Mouse (Mus musculus): ENCODE measurements around the gene Uhrf1.
"Not testable (repeated sequence)": the region's sequence is repeated elsewhere in the genome, so short reads cannot be mapped to it uniquely, and the experiment has no call there.

Gene Uhrf1

GRCm38 (mm10) chr17:56303160-56303846 lies at the start of gene Uhrf1:
Uhrf1 (plus strand) TSS chr17:56303321.
- peak; percentile 44 to 58 for DNase-seq (ENCODE audit: low spot score in 2 of 2)

GRCm38 (mm10) chr17:56254695-56255094 lies 48.4 kb upstream of the Uhrf1 start:
- no peak for DNase-seq (ENCODE audit: low spot score in 2 of 2)

- no peak for DNase-seq (ENCODE audit: low spot score in 2 of 2)
Observed at GRCm38 (mm10) chr17:56255429-56255828, 47.7 kb upstream of the Uhrf1 start.

- DNase-seq (ENCODE audit: low spot score in 2 of 2): peak; percentile 97 to 98
Observed at GRCm38 (mm10) chr17:56255863-56256238, 47.3 kb upstream of the Uhrf1 start.

GRCm38 (mm10) chr17:56256239-56256881 lies 46.8 kb upstream of the Uhrf1 start, which contains the start of gene Fem1a:
Fem1a (plus strand) TSS chr17:56256810.
- DNase-seq (ENCODE audit: low spot score in 2 of 2): peak; percentile 95 to 96

GRCm38 (mm10) chr17:56257181-56257894 lies 45.8 kb upstream of the Uhrf1 start:
- no peak for DNase-seq (ENCODE audit: low spot score in 2 of 2)

GRCm38 (mm10) chr17:56258269-56258668 lies 44.9 kb upstream of the Uhrf1 start:
- not testable (repeated sequence) for DNase-seq (ENCODE audit: low spot score in 2 of 2)

- DNase-seq (ENCODE audit: low spot score in 2 of 2): not testable (repeated sequence)
Observed at GRCm38 (mm10) chr17:56258812-56259211, 44.3 kb upstream of the Uhrf1 start.

GRCm38 (mm10) chr17:56259301-56260037 lies 43.7 kb upstream of the Uhrf1 start:
- no peak for DNase-seq (ENCODE audit: low spot score in 2 of 2)

GRCm38 (mm10) chr17:56261166-56261565 lies 42.0 kb upstream of the Uhrf1 start:
- no peak for DNase-seq (ENCODE audit: low spot score in 2 of 2)

- DNase-seq (ENCODE audit: low spot score in 2 of 2): no peak
Observed at GRCm38 (mm10) chr17:56262645-56263094, 40.5 kb upstream of the Uhrf1 start.

GRCm38 (mm10) chr17:56264020-56264419 lies 39.1 kb upstream of the Uhrf1 start:
- peak; percentile 59 to 75 for DNase-seq (ENCODE audit: low spot score in 2 of 2)

GRCm38 (mm10) chr17:56265011-56265410 lies 38.1 kb upstream of the Uhrf1 start:
- peak in 1 of 2 experiments; percentile 42 for DNase-seq (ENCODE audit: low spot score in 2 of 2)

- DNase-seq (ENCODE audit: low spot score in 2 of 2): no peak
Observed at GRCm38 (mm10) chr17:56265869-56266268, 37.3 kb upstream of the Uhrf1 start.

- DNase-seq (ENCODE audit: low spot score in 2 of 2): peak in 1 of 2 experiments; percentile 82
Observed at GRCm38 (mm10) chr17:56266271-56266670, 36.9 kb upstream of the Uhrf1 start.

- peak; percentile 61 to 71 for DNase-seq (ENCODE audit: low spot score in 2 of 2)
Observed at GRCm38 (mm10) chr17:56269153-56269630, 33.9 kb upstream of the Uhrf1 start.

- no peak for DNase-seq (ENCODE audit: low spot score in 2 of 2)
Observed at GRCm38 (mm10) chr17:56269741-56270140, 33.4 kb upstream of the Uhrf1 start.

- DNase-seq (ENCODE audit: low spot score in 2 of 2): no peak
Observed at GRCm38 (mm10) chr17:56271609-56272253, 31.4 kb upstream of the Uhrf1 start.

GRCm38 (mm10) chr17:56272644-56273043 lies 30.5 kb upstream of the Uhrf1 start:
- DNase-seq (ENCODE audit: low spot score in 2 of 2): no peak

- DNase-seq (ENCODE audit: low spot score in 2 of 2): no peak
Observed at GRCm38 (mm10) chr17:56273482-56273881, 29.6 kb upstream of the Uhrf1 start.

- no peak for DNase-seq (ENCODE audit: low spot score in 2 of 2)
Observed at GRCm38 (mm10) chr17:56273986-56274385, 29.1 kb upstream of the Uhrf1 start.
